Mouse (Mus musculus) layer of hippocampus, adult 18-20 months (tissue): ENCODE measurements around the gene Rnf213. TPM values are rescaled to one million over a fixed set of nuclear protein-coding genes. Genes with fewer than 3 reads are reported as not detected.
A peak's percentile ranks its signal among the peaks of the same experiment; 100 is the strongest.

Experiments used
- DNase-seq, 2 experiments: peaks; one replicate each; pipeline ENCODE4 v3.0.0; 2022; ENCODE audit warnings: low spot score in 2 of 2
- microRNA-seq, 2 experiments: library from miRNA; unstranded; fragments of <30 nt; microRNA quantifications; one replicate each; pipeline ENCODE4 v1.2.0; 2021
- total RNA-seq, 2 experiments: library from RNA; stranded (reverse); gene quantifications; 2 replicates each; pipeline ENCODE4 v1.2.3; 2021

The Rnf213 gene
- total RNA-seq, 2 experiments from 2014 or later, result 3.0 to 4.1 TPM

DNA sequence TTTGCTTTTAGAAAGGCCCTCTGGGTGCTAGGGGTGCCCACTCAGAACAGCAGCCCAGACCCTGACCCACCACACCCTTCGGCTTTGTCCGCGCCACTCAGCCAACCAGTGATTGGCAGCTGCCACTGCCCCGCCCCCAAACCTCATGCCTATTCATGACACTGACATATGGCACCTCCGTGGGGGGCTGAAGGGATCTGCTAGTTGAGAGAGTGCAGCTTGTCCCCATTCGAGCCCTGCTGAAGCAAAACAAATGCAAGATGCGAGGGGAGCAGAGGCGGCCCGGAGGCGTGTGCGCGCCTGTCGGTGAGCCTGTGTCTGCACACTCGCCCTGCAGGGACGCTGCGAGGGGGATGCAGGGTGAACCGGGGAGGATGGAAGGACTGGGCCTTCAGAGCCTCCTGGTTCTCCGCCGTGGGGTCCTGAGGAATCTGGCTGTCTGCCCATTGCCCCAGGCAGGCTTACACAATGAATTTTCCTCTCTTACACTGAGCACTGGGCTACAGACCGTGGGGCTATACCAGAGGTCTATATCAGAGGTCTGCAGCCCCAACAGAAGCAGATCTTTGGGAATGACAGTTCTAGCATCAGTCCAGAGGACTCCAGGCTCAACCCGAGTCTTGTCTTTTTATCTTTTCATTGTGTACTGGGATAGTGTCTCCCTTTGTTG, 122.2 kb downstream of the Rnf213 start:
- peak; percentile 85 to 94 for DNase-seq

DNA sequence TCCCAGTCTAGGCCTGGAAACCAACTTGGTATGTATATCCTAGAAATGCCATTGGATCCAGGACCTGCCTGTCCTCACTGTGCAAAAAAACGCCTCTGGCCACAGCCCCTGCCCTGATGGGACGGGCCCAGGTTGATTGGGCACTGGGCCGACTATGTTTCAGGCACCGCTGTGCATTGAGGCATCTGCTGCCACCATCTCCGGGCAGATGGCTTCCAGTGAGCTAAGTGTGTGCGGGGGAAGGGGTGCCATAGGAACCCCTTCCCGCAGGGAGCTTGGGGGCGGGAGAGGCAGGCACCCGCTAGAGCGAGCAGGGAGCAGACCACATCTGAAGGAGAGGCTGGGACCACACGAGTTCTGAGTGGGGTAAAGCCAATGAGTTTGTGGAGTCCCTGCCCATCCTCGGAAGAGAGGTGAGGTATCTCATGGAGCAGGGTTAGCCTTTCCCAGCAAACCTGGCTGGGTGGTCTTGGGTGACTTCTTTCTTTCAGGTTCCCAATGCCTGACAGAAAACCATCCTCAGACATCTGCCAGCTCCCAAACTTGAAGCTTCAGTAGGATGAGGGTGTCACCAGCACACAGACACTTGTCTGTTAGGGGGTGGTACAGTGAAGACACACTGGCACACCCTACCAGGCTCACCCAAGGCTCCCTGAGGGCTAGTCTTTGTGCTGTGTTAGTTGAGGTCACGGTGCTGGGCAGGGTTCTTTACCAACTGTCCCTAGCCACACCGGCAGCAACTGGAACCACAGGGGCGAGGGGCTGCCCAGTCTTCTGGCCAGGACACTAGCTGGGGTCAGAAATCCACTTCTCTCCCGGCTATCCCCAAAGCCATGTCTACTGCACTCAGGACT, 123.2 kb downstream of the Rnf213 start:
- peak; percentile 77 to 90 for DNase-seq

DNA sequence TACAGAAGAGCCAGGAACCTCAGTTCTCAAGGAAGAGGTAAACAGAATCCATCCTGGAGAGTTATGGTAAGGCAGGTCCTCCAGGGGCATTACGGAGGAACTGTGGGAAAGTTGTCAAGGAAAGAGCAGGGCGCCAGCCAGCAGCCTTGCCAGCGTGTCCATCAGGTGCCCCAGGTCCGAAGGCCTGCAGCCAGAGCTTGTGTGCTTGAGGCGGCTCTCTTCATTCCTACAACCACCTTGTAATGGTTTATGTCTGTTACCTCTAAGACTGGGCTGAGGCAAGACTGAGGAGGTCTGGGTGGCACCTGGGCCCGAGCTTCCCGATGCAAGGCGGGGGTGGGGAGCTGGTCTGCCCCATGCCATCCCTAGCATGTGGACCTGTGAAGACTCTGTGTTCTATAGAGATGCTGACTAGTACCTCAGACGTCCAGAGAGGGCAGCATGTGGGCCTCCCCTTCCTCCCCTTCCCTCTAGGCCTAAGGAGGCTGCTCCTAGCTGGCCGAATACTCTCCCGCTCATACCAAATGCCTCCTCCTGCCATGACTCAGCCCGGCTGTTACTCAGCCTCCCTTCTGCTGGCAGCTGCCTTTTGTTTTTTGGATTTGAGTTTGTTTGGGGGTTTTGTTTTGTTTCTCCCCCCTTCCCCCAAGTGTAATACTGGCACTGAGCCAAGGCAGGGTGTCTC, 123.9 kb downstream of the Rnf213 start:
- peak; percentile 62 to 75 for DNase-seq

DNA sequence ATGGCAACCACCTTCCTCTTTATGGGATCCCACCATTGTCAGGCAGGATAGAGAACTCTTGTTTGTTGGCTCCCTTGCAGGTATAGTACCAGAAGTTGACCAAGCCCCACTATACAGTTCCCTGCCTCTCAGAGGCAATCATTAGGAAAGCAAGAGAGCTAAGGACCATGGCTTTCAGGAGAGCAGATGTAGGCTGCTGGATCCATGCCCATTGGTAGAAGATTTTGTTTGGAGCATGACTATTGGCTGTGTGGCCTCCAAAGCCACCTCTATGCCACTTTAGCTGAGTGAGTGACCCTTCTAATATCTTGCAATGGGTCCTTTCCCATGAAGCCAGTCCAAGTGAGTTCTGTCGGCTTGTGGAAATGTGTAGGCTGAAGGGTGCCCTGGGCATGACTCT, 126.5 kb downstream of the Rnf213 start:
- DNase-seq, result no peak

DNA sequence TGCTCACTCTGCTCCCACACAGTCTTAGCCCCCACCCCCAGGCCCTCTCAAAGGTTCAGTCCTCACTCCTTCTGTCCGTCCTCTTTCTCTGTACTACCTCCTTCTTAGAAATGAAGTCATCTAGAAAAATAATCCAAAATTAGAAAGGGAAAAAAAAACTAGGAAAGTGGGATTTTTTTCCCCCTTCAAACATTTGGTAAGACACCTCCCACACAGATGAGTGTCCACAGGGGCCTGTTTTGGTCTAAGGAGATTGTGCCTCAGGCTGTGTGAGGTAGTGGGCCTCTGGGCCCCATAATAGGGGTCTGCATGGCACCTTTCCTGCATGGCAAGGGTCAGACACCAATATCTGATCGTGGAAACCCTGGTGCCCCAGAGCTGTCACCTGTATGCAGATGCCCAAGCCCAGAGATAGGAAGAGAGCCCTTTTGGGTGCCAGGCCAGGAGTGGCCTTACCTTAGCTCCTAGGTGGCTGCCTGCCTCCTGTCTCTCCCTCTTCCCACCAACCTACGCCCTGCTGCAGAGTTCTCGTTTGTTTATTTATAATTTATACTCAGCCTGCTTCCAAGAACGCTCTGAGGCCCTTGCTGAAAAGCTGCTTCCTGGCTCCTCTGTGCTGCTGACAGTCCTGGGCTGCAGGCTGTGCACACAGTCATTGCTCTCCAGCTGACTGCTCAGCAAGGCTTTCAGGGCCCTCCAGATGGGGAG, 127.3 kb downstream of the Rnf213 start:
- peak in 1 of 2 experiments; percentile 52 for DNase-seq

DNA sequence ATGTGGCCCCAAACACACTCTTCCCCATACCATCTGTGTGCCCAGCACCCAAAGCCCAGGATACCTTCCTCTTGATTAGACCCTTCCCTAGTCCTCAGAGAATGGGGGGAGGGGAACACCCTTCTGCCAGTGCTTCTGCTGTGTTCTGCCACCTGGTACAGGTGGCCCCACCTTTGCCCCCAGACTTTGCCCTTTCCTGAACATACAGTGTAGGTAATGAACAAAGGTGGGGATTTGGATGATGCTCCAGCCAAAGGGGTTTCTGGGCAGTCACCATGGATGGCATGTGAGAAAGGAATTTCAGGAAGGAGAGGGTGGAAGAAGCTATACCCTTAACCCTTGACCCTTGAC, 127.8 kb downstream of the Rnf213 start:
- no peak for DNase-seq

DNA sequence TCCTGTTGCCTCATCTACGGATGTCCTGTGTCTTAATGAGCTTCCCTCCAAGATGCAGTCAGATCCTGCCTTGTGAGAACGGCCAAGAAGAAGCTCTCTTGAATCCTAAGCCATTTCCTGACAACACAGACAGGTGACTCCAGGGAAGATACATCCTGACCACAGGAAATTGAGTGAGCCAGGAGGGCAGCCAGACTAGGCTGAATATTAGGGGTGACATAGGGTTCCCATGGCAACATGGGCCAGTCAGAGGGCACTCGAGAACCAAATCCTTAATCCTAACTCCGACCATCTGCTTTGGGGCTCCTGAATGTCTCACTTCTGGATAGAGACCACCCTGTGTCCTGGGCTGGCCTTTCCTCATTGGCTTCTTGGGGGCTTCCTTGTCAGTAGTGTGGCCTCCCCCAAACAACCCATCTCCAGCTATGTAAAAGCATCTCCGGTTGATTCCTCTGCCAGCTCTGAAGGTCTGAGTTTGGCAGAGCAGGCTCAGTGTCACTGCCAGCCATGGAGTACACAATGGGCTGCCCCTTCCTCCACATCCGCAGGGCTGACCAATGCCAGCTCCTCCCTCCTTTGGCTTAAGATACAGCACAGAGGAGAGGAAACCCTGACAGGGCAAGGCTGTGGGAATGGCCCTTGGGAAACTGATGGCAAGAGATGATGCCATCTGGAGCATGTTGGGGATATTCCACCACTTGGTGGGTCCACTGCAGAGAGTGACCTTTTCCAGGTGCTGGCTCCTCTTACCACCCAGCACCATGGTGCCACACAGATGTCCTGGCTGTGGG, 129.2 kb downstream of the Rnf213 start:
- no peak for DNase-seq

DNA sequence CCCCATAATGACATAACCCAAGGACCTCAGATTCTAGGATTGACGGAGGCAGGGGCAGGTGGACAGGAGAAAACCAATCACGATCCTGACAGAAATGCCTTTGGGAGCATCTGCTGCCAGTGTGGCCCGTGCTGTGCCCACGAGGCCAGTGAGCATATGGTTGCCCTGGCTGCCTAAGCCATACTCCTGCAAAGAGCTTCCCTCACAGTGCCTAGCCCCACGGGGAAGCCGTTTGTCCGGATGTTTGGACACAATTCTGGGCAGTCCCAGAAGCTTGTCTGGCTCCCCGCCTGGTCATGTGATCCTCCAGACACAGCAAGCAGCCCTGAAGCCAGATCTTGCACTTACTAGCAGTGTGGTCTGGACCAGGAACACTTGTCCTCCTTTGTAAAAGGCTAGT, 129.9 kb downstream of the Rnf213 start:
- DNase-seq, result no peak

DNA sequence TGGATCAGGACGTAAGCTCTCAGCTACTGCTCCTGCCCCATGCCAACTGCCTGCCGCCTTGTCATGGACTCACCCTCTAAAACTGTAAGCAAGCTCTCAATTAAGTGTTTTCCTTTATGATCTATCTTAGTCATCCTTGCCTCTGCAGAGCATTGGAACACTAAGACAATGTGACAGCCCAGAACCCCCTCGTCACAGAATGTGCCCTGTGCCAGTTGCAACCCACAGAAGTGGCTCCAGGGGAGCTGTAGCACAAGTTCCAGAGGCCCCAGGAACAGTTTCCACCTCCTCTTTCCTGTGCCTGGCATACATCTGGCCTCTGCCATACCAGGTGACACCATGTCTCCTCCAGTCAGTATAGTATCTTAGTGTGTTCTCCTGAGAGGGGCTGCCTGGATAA, 130.5 kb downstream of the Rnf213 start:
- DNase-seq, result no peak

DNA sequence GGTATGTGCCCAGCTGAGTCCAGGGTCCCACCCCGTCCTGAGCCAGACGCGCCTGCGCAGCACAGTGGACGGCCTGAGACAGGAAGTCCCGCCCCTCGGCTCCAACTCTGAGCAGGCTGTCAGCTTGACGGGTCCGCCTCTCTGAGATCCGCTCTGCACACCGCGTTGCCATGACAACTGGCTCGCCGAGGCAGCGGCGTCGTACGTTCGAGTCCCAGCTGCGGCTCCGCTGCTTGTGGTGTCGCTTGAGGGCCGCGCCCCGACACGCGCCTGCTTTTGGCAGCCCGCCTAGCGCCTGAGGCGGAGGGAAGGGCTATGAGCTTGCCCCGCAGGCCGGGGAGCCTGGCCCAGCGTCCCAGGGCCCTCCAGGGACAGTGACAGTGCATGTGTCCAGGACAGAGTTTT, 131.6 kb downstream of the Rnf213 start:
- peak in 1 of 2 experiments; percentile 79 for DNase-seq

DNA sequence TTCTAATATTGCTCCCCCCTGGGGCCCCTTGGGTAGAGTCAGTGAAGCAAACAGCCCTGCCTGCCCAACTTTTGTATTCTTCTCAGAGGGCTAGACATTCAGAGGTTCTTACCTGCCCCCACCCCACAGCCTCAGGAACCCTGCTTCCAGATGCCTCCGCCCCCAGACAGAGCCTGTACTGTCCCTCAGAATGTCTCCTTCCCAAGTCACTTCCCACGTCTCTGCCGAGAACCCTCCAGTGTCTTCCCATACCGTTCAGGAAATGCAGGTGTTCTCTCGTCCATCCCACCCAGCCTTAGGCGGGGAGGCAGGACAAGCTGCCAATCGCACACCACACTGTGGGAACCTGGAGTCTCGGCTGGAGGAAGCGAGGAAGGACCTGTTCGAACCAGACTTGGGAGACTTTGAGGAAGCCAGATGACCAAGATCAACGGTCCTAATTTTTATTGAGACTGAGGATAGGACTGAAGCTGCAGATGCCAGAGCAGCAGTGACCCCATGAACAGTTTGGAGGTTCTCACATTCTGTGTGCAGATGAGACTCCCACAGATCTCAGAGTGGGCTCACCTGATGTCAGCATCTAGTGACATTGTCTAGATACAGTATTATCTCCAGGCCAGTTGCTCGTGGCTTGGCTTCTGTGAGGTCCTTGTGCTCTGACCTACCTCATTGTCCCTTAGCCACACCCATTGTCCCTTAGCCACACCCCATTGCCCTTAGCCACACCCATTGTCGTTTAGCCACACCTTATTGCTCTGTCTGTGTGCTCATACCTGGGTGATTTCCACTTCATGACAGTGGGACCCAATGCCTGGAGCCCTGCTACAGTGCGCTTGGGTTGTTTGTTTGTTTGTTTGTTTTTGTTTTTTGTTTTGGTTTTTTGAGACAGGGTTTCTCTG, 133.4 kb downstream of the Rnf213 start:
- DNase-seq, result no peak

DNA sequence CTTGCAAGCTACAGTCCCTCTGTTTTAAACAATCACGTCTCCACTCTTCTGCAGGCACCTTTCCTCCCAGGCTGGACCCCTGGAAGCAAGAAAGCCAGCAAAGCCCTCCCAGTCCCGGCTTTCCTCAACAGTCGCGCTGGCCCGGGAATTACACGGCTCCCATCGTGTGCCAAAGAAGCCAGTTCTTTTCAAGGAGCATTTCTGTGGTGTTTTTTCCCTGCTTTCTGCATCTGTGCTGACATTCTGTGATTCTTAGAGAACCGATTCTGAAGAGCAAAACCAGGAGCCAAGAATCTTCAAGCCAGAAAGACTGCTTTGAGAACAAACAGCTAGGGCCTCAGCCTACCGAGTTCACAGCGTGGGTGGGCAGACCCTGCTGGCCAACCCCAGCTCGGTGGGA, 136.0 kb downstream of the Rnf213 start:
- peak in 1 of 2 experiments; percentile 49 for DNase-seq

DNA sequence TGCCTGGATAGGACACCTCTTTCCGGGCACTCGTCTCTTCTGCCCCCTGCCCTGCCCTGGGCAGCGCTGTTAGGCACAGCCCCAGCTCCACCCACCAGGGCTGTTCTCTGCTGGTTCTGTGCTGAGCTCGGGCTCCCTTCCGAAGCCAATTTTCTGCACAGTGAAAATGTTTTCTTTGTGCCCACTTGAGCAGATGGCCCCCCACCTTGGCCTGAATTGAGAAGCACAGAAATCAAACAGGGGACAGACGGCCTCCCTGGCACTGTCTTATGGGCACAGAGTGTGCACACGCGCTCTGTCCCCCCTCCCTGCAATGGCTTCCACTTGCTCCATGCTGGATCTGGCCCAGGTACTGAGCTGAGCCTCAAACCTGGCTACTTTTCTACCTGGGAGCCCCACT, 139.6 kb downstream of the Rnf213 start:
- DNase-seq, result peak in 1 of 2 experiments; percentile 55

DNA sequence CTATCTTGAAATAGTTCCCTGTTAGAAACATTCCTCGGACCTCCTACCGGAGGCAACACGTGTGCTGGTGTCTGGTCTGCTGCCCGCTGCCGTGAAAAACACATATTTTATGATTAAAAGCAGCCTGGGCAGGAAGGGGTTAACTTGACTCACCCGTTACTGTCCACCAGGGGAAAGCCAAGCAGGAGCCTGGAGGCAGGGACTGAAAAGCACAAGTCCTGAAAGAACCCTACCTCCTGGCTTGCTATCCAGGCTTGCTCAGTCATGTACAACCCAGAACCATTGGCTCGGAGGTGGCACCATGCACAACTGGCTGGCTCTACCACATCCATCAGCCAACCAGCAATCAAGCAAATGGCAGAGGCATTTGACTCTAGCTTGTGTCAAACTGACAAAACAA, 140.8 kb downstream of the Rnf213 start:
- no peak for DNase-seq

Small RNA genes within 50 kb of the gene (microRNA-seq; reads per million reads assigned to microRNA genes)
- gene Mir1932, result 0 reads per million in 2 experiments

Other genes with a start within 250 kb of the Rnf213 start
- 10 to 100 TPM; 37.5 to 39.9 TPM for gene Tbc1d16, start 164.6 kb upstream of the Rnf213 start, total RNA-seq
- gene Ccdc40, start 164.5 kb upstream of the Rnf213 start, total RNA-seq, result 1 to 10 TPM; 2.3 to 2.7 TPM
- gene Gaa, start 125.2 kb upstream of the Rnf213 start, total RNA-seq, result 100 to 1,000 TPM; 347 to 355 TPM
- 10 to 100 TPM; 92.8 to 97.8 TPM for gene Eif4a3, start 93.0 kb upstream of the Rnf213 start, total RNA-seq
- gene Card14, start 85.3 kb upstream of the Rnf213 start, total RNA-seq, result under 1 TPM; 0.36 to 0.47 TPM
- gene Sgsh, start 37.6 kb upstream of the Rnf213 start, total RNA-seq, result 1 to 10 TPM; 5.2 to 6.1 TPM
- 1 to 10 TPM; 5.8 to 6.1 TPM for gene Slc26a11, start 37.5 kb upstream of the Rnf213 start, total RNA-seq
- 10 to 100 TPM; 34.7 to 36.2 TPM for gene Endov, start 98.2 kb downstream of the Rnf213 start, total RNA-seq
- 100 to 1,000 TPM; 492 to 504 TPM for gene Nptx1, start 154.7 kb downstream of the Rnf213 start, total RNA-seq
- gene Rptor, start 209.8 kb downstream of the Rnf213 start, total RNA-seq, result 10 to 100 TPM; 56.0 to 61.1 TPM